Mouse (Mus musculus) forebrain, embryonic 14.5 days (tissue): ENCODE results near the gene Fam171b. TPM values are rescaled to one million over a fixed set of nuclear protein-coding genes. Genes with fewer than 3 reads are reported as not detected.

Experiments used
- ATAC-seq: fragments of 200-750 bp; cut with Nextera tagmentation; 2 replicates; pipeline ENCODE4 v1.8.0; 2017; ENCODE audit warnings: mild to moderate bottlenecking, moderate library complexity
- DNase-seq: peaks from one replicate; pipeline ENCODE4 v3.0.0-alpha.2; 2015; ENCODE audit warnings: low spot score
- H3K27ac ChIP-seq: fragments of 300-500 bp; sonication (generic); 2 replicates; pipeline ENCODE4 v1.5.1; 2014; ENCODE audit warnings: low read depth, mild to moderate bottlenecking, control low read depth, low read length, moderate library complexity
- H3K27me3 ChIP-seq: fragments of 300-500 bp; sonication (generic); replicated peaks from 2 replicates; pipeline ENCODE4 v1.6.1; 2014; ENCODE audit warnings: low read length, control low read depth, mixed read lengths; ENCODE audit not compliant: control insufficient read depth, insufficient read depth
- H3K36me3 ChIP-seq: fragments of 300-500 bp; sonication (generic); 2 replicates; pipeline ENCODE4 v1.6.1; 2014; ENCODE audit warnings: low read length, control low read depth; ENCODE audit not compliant: control insufficient read depth, insufficient read depth
- H3K4me1 ChIP-seq: fragments of 300-500 bp; sonication (generic); 2 replicates; pipeline ENCODE4 v1.6.1; 2014; ENCODE audit warnings: antibody characterized with exemption, low read length, control low read depth; ENCODE audit not compliant: control insufficient read depth, insufficient read depth
- H3K4me2 ChIP-seq: fragments of 300-500 bp; sonication (generic); 2 replicates; pipeline ENCODE4 v1.6.1; 2014; ENCODE audit warnings: mild to moderate bottlenecking, control low read depth, low read length
- H3K4me3 ChIP-seq: fragments of 300-500 bp; sonication (generic); 2 replicates; pipeline ENCODE4 v1.5.1; 2014; ENCODE audit warnings: low read depth, low read length, control low read depth
- H3K9ac ChIP-seq: fragments of 300-500 bp; sonication (generic); 2 replicates; pipeline ENCODE4 v1.6.1; 2014; ENCODE audit warnings: mild to moderate bottlenecking, low read length, control low read depth, moderate library complexity
- H3K9me3 ChIP-seq: fragments of 300-500 bp; sonication (generic); replicated peaks from 2 replicates; pipeline ENCODE4 v1.6.1; 2016; ENCODE audit warnings: low read length, control low read depth, mixed read lengths; ENCODE audit not compliant: control insufficient read depth
- WGBS: fragments of 180-500 bp; shearing (Covaris S2); extraction: QIAGEN DNeasy Blood & Tissue Kit; methylation state at CpG from one replicate; pipeline ENCODE4 v1.1.7; 2014; 5-methylcytosine and 5-hydroxymethylcytosine counted together
- polyA plus RNA-seq: library from polyadenylated mRNA; unstranded; fragments of >200 nt; fragmentation: Nextera tagmentation; extraction: Ambion mirVana; gene quantifications from 2 replicates; pipeline ENCODE4 v1.2.1, GENCODE M21; 2014

Gene Fam171b
- polyA plus RNA-seq, result 55.9 and 66.5 TPM in 2 replicates

DNA sequence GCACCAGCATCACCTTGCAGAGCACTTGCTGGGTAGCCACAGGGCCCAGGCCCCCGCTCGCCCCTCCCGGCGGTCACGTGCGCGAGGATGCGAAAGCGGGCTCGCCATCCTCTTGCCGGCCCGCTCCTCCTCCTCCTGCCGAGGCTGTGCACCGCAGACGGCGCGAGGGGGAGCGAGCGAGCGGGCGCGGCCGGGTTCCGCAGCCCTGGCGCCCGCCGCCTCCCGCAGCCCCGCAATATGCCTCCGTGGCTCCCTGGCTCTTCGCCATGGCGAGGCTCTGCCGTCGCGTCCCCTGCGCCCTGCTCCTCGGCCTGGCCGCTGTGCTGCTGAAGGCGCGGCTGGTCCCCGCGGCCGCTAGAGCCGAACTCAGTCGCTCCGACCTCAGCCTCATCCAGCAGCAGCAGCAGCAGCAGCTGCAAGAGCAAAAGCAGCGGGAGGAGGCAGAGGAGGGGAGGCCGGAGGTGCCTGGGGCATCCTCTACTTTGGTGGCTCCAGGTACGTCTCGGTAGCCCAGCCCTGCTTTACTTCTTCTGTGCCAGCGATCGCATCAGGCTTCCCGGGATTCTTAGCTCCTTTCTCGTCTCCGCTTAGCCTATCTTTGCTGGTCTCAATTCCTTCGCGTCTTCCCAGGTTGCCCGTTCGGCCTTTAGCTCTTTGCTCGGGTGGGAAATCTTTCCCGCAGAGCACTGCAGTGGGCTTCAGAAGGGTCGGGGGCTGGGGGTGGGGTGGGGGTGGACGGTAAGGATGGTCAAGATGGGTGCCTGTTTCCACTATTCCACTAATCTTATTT lies at the start of gene Fam171b:
Gene Fam171b (plus strand): TSS at position 154 of the 790 bp plus-strand sequence.
- peak; percentile 96 for ATAC-seq
- WGBS, result under 1% methylated on average over 59 of the region's 63 CpGs
- peak; percentile 88 for DNase-seq
- Histone ChIP-seq H3K4me3 (peak within 1 kb of the TSS; percentile 77), H3K36me3 (no peaks in the 10 kb centered on the region), H3K4me2 (peak within 1 kb of the TSS; percentile 55), H3K4me1 (peaks cover 4% of the 10 kb centered on the region; the same call in 1 of the 2 replicates), H3K27me3 (no peaks in the 10 kb centered on the region), H3K9ac (peak within 1 kb of the TSS; percentile 89), H3K9me3 (no peaks in the 10 kb centered on the region), H3K27ac (peak within 1 kb of the TSS; percentile 94)

- H3K4me1 ChIP-seq, result no peaks in the 10 kb centered on the region; the same call in 1 of the 2 replicates
- no peak overlapping the region for H3K9ac ChIP-seq
- no peaks in the 10 kb centered on the region for H3K27me3 ChIP-seq
- WGBS, result 89% methylated on average over 6 of the region's 6 CpGs
- no peak overlapping the region for H3K4me3 ChIP-seq
- H3K27ac ChIP-seq, result no peak overlapping the region
- no peaks in the 10 kb centered on the region for H3K9me3 ChIP-seq
- ATAC-seq, result no peak
- DNase-seq, result no peak
- no peak overlapping the region for H3K4me2 ChIP-seq
- H3K36me3 ChIP-seq, result no peaks in the 10 kb centered on the region
Measured at GRCm38 (mm10) chr2:83766058-83766457, 46.4 kb upstream of the Fam171b start.

DNA sequence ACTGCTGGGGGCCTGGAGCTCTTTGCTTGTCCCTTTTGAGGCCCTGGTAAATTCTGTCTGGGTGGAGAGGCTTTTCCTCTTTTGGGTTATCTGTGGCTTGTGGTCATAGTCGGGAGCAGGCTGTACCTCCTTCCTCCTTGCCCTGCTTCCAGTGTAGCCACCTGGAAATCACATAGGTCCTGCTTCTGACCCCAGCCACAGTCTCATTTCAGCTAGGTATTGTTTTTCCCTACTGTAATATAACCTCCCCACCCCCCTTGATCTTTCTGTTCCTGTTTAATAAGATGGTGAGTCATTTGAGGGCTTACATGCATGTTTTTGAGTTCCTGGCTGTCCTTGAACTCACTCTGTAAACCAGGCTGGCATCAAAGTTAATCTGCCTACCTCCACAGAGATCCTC lies 45.6 kb upstream of the Fam171b start:
- Histone ChIP-seq H3K4me1 (no peaks in the 10 kb centered on the region; the same call in 1 of the 2 replicates), H3K36me3 (no peaks in the 10 kb centered on the region), H3K4me3 (no peak overlapping the region), H3K27ac (no peak overlapping the region), H3K9me3 (no peaks in the 10 kb centered on the region), H3K9ac (no peak overlapping the region), H3K4me2 (no peak overlapping the region), H3K27me3 (no peaks in the 10 kb centered on the region)
- ATAC-seq (no peak), DNase-seq (no peak)
- WGBS, result 100% methylated on average over 1 of the region's 1 CpGs

- H3K4me1 ChIP-seq, result no peaks in the 10 kb centered on the region
- no peak overlapping the region for H3K27ac ChIP-seq
- no peak overlapping the region for H3K4me3 ChIP-seq
- no peak for ATAC-seq
- H3K4me2 ChIP-seq, result no peak overlapping the region
- no peak overlapping the region for H3K9ac ChIP-seq
- no peaks in the 10 kb centered on the region for H3K27me3 ChIP-seq
- DNase-seq, result no peak
- WGBS, result 90% methylated on average over 4 of the region's 4 CpGs
- no peaks in the 10 kb centered on the region for H3K9me3 ChIP-seq
- H3K36me3 ChIP-seq, result 0 out of 2 replicates have a peak, but pooled peaks cover 3% of the 10 kb centered on the region
Measured at GRCm38 (mm10) chr2:83768311-83769047, 44.0 kb upstream of the Fam171b start.

- H3K27me3 ChIP-seq, result no peaks in the 10 kb centered on the region
- H3K4me2 ChIP-seq, result no peak overlapping the region
- DNase-seq, result peak; percentile 80
- H3K4me3 ChIP-seq, result no peak overlapping the region
- ATAC-seq, result peak; percentile 72
- H3K4me1 ChIP-seq, result no peaks in the 10 kb centered on the region
- WGBS, result 62% methylated on average over 7 of the region's 7 CpGs
- H3K27ac ChIP-seq, result no peak overlapping the region
- no peak overlapping the region for H3K9ac ChIP-seq
- 0 out of 2 replicates have a peak, but pooled peaks cover 3% of the 10 kb centered on the region for H3K36me3 ChIP-seq
- no peaks in the 10 kb centered on the region for H3K9me3 ChIP-seq
Measured at GRCm38 (mm10) chr2:83771155-83771812, 41.2 kb upstream of the Fam171b start.

GRCm38 (mm10) chr2:83791330-83792073 lies 20.9 kb upstream of the Fam171b start:
- H3K27ac ChIP-seq, result no peak overlapping the region

GRCm38 (mm10) chr2:83792102-83792501 lies 20.3 kb upstream of the Fam171b start:
- Histone ChIP-seq H3K4me2 (peak overlapping the region; percentile 28), H3K27me3 (no peaks in the 10 kb centered on the region), H3K4me3 (no peak overlapping the region), H3K27ac (no peak overlapping the region), H3K9me3 (no peaks in the 10 kb centered on the region), H3K36me3 (0 out of 2 replicates have a peak, but pooled peaks cover 7% of the 10 kb centered on the region), H3K4me1 (no peaks in the 10 kb centered on the region), H3K9ac (no peak overlapping the region)
- ATAC-seq (peak; percentile 59), DNase-seq (no peak)
- 43% methylated on average over 4 of the region's 4 CpGs for WGBS

More at GRCm38 (mm10) chr2:83791330-83792073, 20.9 kb upstream of the Fam171b start:
- Histone ChIP-seq H3K36me3 (0 out of 2 replicates have a peak, but pooled peaks cover 7% of the 10 kb centered on the region), H3K4me3 (no peak overlapping the region), H3K4me1 (no peaks in the 10 kb centered on the region), H3K9ac (no peak overlapping the region), H3K9me3 (no peaks in the 10 kb centered on the region), H3K27me3 (no peaks in the 10 kb centered on the region), H3K4me2 (peak overlapping the region; percentile 28)
- 52% methylated on average over 20 of the region's 20 CpGs for WGBS
- ATAC-seq, result peak; percentile 79
- DNase-seq, result peak; percentile 42

DNA sequence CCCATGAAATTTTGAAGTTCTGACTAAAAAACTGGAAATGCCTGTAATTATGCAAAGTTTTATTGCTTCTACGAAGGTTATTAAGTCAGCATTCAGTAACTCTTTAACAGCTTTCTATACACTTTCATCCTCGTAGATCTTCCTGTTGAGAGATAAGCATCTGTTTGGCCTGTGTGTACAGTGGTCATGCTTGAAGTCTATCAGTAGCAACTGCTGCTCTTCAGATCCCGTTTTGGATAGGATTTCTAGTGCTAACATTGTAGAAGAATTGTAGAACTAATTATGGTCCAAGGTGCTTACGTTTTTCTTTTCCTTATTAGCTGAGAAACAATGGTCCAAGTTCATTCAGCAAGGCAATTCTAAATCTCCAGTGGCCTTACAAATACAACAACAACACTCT lies 16.7 kb upstream of the Fam171b start:
- DNase-seq, result no peak
- Histone ChIP-seq H3K4me3 (no peak overlapping the region), H3K9me3 (no peaks in the 10 kb centered on the region), H3K9ac (no peak overlapping the region), H3K4me1 (peaks cover 4% of the 10 kb centered on the region; the same call in 1 of the 2 replicates), H3K27me3 (no peaks in the 10 kb centered on the region), H3K27ac (no peak overlapping the region), H3K4me2 (no peak overlapping the region), H3K36me3 (0 out of 2 replicates have a peak, but pooled peaks cover 3% of the 10 kb centered on the region)
- no peak for ATAC-seq
- WGBS, result 66% methylated on average over 4 of the region's 4 CpGs
